Mouse (Mus musculus) C2C12 (cell line): ENCODE data around the gene Nomo1.

Experiments
- CEBPB ChIP-seq: IDR thresholded peaks from one replicate; pipeline ENCODE4 v1.6.1; 2011; ENCODE audit warnings: low read depth, mild to moderate bottlenecking, control low read depth, moderate library complexity
- CTCF ChIP-seq: IDR thresholded peaks from one replicate; pipeline ENCODE4 v1.5.1; 2011; ENCODE audit not compliant: control insufficient read depth, insufficient read depth, insufficient read length
- FOSL1 ChIP-seq: IDR thresholded peaks from one replicate; pipeline ENCODE4 v1.8.0; 2011; ENCODE audit warnings: mild to moderate bottlenecking, low read length; ENCODE audit not compliant: poor library complexity, insufficient read depth, severe bottlenecking
- MAX ChIP-seq: IDR thresholded peaks from one replicate; pipeline ENCODE4 v1.6.1; 2011; ENCODE audit warnings: mild to moderate bottlenecking, control low read depth
- MYOD1 ChIP-seq: IDR thresholded peaks from one replicate; pipeline ENCODE4 v1.6.1; 2011; ENCODE audit warnings: low read depth; ENCODE audit not compliant: control insufficient read depth, insufficient read length
- MYOG ChIP-seq: IDR thresholded peaks from one replicate; pipeline ENCODE4 v1.6.1; 2011; ENCODE audit not compliant: control insufficient read depth, insufficient read length; ENCODE audit errors: extremely low read depth
- USF1 ChIP-seq: IDR thresholded peaks from one replicate; pipeline ENCODE4 v1.6.1; 2011; ENCODE audit warnings: low read depth, mild to moderate bottlenecking, control low read depth, moderate library complexity

DNA sequence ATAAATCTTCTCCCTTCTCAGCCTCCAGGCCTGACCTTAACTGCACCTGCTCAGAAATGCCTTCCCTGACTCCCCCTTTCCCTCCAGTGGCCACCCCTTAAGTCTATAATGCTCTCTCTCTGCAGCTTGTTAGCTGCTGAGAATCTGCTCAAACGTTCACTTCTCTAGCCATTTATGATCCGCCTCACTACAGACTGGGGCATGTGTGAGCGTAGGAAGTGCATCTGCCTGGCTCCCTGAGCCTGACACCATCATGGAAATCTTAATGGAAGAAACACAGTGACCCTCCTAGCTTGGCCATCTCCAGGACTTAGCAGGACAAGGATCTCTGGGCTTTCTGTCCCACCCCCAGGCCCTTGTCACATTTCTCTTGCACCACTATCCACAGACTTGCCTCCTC is 76.6 kb downstream of the Nomo1 start:
- TF ChIP-seq USF1: no peak
- TF ChIP-seq CTCF: no peak
- TF ChIP-seq MYOD1: no peak
- TF ChIP-seq MYOG: no peak
- no peak for TF ChIP-seq CEBPB
- TF ChIP-seq FOSL1: no peak
- TF ChIP-seq MAX: no peak
